Mouse (Mus musculus) bone marrow, adult 2 months (tissue): Measurements from ENCODE around the gene Gjb4. TPM values are rescaled to one million over a fixed set of nuclear protein-coding genes. Genes with fewer than 3 reads are reported as not detected.

Experiments used
- H3K27ac ChIP-seq: fragments of 200-500 bp; 2 replicates; pipeline ENCODE4 v1.5.1; 2012; ENCODE audit warnings: low read depth, mild to moderate bottlenecking, control low read depth, inconsistent platforms, low read length; ENCODE audit not compliant: control insufficient read depth, poor library complexity, insufficient read depth
- H3K4me1 ChIP-seq: fragments of 200-500 bp; 2 replicates; pipeline ENCODE4 v1.6.1; 2011; ENCODE audit warnings: low read length; ENCODE audit not compliant: control insufficient read depth, insufficient read depth
- H3K4me3 ChIP-seq: fragments of 200-500 bp; replicated peaks from 2 replicates; pipeline ENCODE3; 2011; ENCODE audit warnings: mild to moderate bottlenecking, low read depth, low read length, control low read depth; ENCODE audit not compliant: control insufficient read depth
- CTCF ChIP-seq: fragments of 200-500 bp; IDR thresholded peaks from 2 replicates; pipeline ENCODE4 v1.5.1; 2011; ENCODE audit warnings: low read length, control low read depth; ENCODE audit not compliant: control insufficient read depth, insufficient read depth
- POLR2A ChIP-seq: fragments of 200-500 bp; IDR thresholded peaks from 2 replicates; pipeline ENCODE4 v1.6.1; 2011; ENCODE audit warnings: low read depth, mild to moderate bottlenecking, control low read depth, low read length, borderline replicate concordance; ENCODE audit not compliant: control insufficient read depth
- WGBS: fragments of 180-500 bp; shearing (Covaris S2); methylation state at CpG from one replicate; pipeline ENCODE4 v1.1.7; 2018; 5-methylcytosine and 5-hydroxymethylcytosine counted together
- polyA plus RNA-seq: library from polyadenylated mRNA; stranded (reverse); fragments of >200 nt; gene quantifications from 2 replicates; pipeline ENCODE4 v1.2.4, GENCODE M21; 2011; ENCODE audit warnings: low replicate concordance; ENCODE audit not compliant: missing spikeins, insufficient read depth, insufficient read length

Gene Gjb4
- polyA plus RNA-seq, 1 experiment = not detected

DNA sequence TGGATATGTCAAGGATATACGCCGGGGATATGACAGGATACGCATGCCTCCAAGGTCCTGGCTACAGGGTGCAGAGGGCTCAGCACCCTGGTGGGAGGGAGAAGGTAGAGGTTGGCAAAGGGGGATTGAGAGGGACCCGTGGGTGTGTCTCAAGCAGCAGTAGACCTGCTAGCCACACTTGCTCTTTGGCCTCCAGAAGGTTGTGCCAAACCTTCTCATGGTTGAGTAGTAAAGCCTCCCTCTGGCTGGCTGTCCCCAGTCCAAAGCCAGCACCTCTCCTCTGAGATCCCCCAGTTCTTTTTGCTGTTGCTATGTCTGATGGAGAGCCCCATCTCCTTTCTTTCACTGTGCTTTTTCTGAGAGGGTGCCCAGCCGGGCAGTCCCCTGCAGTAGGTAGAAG is 28.6 kb downstream of the Gjb4 start:
- H3K4me3 ChIP-seq = no peak overlapping the region
- 84% methylated on average over 5 of the region's 5 CpGs for WGBS
- TF ChIP-seq POLR2A (no peak), CTCF (no peak)

DNA sequence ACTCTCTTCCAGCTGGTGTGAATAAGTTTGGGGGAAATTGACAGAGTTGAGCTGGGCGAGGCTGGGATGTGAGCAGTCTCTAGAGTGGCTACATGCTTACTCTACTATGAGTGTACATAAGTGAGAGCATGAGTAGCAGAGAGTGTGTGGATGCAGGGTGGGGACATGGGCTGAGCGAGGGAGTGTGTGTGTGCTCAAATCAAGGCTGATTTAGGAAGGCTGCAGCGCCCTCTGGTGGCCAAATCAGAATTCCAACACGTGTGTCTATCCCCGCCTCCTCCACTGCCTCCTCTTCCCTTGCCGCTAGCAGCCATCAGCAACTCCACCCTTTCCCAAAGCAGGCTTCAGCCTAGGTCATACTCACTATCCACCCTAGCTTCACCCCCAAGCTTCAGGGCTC is 29.1 kb downstream of the Gjb4 start:
- H3K4me1 ChIP-seq = peaks cover 4% of the 10 kb centered on the region; the same call in 1 of the 2 replicates
- no peak for TF ChIP-seq POLR2A
- peak; percentile 93 for TF ChIP-seq CTCF
- 16% methylated on average over 6 of the region's 6 CpGs for WGBS
- H3K4me3 ChIP-seq = no peak overlapping the region
- no peak overlapping the region for H3K27ac ChIP-seq

More for the DNA sequence above, 28.6 kb downstream of the Gjb4 start:
- peaks cover 4% of the 10 kb centered on the region; the same call in 1 of the 2 replicates for H3K4me1 ChIP-seq
- no peak overlapping the region for H3K27ac ChIP-seq

DNA sequence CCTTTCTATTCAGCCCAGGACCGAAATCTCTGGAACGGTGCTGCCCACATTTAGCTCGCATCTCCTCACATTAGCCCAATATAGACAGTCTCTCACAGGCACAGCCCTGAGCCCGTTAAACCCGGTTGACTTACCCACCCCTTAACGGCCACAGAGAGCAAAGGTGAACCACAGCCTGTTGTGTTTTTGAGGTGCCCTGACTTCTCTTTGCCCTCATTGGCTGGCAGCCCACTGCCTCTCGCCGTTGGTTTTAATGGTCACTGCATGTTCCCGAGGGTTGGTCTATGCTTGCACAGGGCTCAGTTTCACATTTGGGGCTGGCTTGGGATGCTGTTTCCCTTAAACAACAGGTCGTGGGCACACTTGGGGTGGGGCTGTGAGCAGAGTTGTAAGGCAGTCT is 29.6 kb downstream of the Gjb4 start:
- Histone ChIP-seq H3K27ac (no peak overlapping the region), H3K4me1 (peaks cover 4% of the 10 kb centered on the region; the same call in 1 of the 2 replicates), H3K4me3 (no peak overlapping the region)
- 65% methylated on average over 10 of the region's 10 CpGs for WGBS
- TF ChIP-seq POLR2A (no peak), CTCF (no peak)

- H3K4me3 ChIP-seq = no peak overlapping the region
- WGBS = 88% methylated on average over 3 of the region's 3 CpGs
- TF ChIP-seq CTCF (no peak), POLR2A (no peak)
- peaks cover 4% of the 10 kb centered on the region; the same call in 1 of the 2 replicates for H3K4me1 ChIP-seq
- H3K27ac ChIP-seq = no peak overlapping the region
These were observed 30.2 kb downstream of the Gjb4 start for GRCm38 (mm10) chr4:127323651-127324050.

- 4% methylated on average over 3 of the region's 3 CpGs for WGBS
- no peak overlapping the region for H3K27ac ChIP-seq
- no peak overlapping the region for H3K4me3 ChIP-seq
- no peaks in the 10 kb centered on the region; the same call in 1 of the 2 replicates for H3K4me1 ChIP-seq
- no peak for TF ChIP-seq POLR2A
- TF ChIP-seq CTCF = peak; percentile 78
These were observed 34.3 kb downstream of the Gjb4 start for GRCm38 (mm10) chr4:127319613-127320012.

DNA sequence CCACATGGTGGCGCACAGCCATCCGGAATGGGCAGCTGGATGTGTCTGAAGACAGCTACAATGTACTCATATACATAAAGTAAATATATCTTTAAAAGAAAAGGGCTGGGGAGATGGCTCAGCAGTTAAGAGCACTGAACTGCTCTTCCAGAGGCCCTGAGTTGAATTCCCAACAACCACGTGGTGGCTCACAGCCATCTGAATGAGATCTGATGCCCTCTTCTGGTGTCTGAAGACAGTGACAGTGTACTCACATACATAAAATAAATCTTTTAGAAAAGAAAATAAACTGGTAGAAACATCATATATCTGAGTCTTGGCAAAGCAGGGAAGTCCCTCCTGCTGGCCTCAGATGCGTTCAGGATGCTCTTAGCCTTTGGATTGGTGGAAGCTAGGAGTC is 36.7 kb downstream of the Gjb4 start:
- Histone ChIP-seq H3K4me1 (no peaks in the 10 kb centered on the region), H3K4me3 (no peak overlapping the region), H3K27ac (no peak overlapping the region)
- TF ChIP-seq CTCF (no peak), POLR2A (no peak)
- 67% methylated on average over 4 of the region's 4 CpGs for WGBS

DNA sequence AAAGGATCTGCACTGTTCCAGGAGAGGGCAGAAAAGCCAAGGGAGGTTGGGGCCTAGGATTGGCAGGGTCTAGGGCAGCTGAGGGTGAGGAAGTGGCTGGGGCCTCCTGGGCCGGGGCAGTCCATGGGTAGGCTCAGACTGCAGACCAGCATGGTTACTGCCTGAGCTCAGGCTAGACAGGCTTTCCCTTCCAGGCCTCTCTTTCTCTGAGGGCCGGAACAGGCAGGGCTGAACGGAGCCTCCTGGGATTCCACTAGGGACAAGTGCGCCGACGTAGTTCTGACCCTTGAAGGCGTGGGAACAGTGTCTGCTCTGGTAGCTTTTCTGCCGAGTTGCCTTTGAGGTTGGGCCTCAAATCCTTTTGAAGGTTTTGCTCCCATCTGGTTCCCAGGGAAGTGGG is 38.1 kb downstream of the Gjb4 start:
- H3K4me1 ChIP-seq = no peaks in the 10 kb centered on the region
- H3K4me3 ChIP-seq = no peak overlapping the region
- WGBS = 79% methylated on average over 8 of the region's 8 CpGs
- TF ChIP-seq POLR2A = no peak
- H3K27ac ChIP-seq = no peak overlapping the region

GRCm38 (mm10) chr4:127314585-127314984 is 39.3 kb downstream of the Gjb4 start:
- H3K27ac ChIP-seq = no peak overlapping the region
- no peak for TF ChIP-seq CTCF
- no peak for TF ChIP-seq POLR2A
- WGBS = 70% methylated on average over 9 of the region's 9 CpGs
- no peaks in the 10 kb centered on the region for H3K4me1 ChIP-seq
- H3K4me3 ChIP-seq = no peak overlapping the region

GRCm38 (mm10) chr4:127313861-127314260 is 40.0 kb downstream of the Gjb4 start, which contains the start of gene Gja4:
TSS of gene Gja4 (minus strand) at chr4:127314039.
- no peaks in the 10 kb centered on the region for H3K4me1 ChIP-seq
- no peak for TF ChIP-seq CTCF
- TF ChIP-seq POLR2A = no peak
- H3K4me3 ChIP-seq = peak within 1 kb of the TSS; percentile 35
- H3K27ac ChIP-seq = no peak within 1 kb of the TSS
- WGBS = under 1% methylated on average over 25 of the region's 25 CpGs
